Comparison of ENCODE assay signal across 13 mouse cellular contexts in the genomic region with DNA sequence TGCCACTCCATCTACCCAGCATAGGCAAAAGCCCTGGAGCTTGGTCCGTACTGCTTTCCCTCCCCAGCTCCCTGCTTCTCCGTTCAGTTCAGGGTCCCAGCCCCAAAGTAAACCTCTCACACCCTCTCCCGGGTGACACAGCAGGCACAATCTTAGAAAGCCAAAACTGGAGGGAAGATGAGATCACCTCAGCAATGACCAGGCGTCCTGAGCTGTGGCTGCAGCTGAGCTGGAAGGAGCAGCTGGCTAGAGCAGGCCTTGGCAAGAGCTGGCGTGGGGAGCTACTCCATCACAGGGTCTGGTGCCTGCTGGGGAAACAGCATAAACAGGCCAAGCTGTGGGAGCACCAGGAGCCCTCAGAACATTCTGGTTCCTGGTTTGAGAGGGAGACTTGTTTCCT. TPM values are rescaled to one million over a fixed set of nuclear protein-coding genes. Genes with fewer than 3 reads are reported as not detected.
DNase-seq lines count a peak whose midpoint lies in the region.
"Had no signal": no experiment of that assay in that cellular context is flagged by ENCODE, and none has a peak within 500 bp of the region (broad histone marks: within the 10 kb centered on the region; RNA-seq: fewer than 3 reads in every experiment).

No protein-coding gene starts in this region.

- peak; percentile 39 for DNase-seq in adrenal gland, postnatal 14 days
- DNase-seq in adrenal gland, postnatal 25 days: no peak
- peak; percentile 92 for DNase-seq in heart, adult 11 months
- DNase-seq in heart, postnatal 10 days: no peak
- peak; percentile 15 for DNase-seq in NIH3T3 (ENCODE audit: low read depth)
- DNase-seq in skeletal muscle tissue, adult 2 months (ENCODE audit: low read depth, low spot score): peak; percentile 74
- no peak for DNase-seq in liver
- DNase-seq: cerebellum, adult 18-20 months; cerebellum, postnatal 25 days; kidney, adult 8-10 months; kidney, postnatal 10 days; liver, postnatal 0 days; lung, postnatal 14 days had no signal

- intact Hi-C loops in heart, postnatal 10 days (cut with DNase I): no loop called here

RNA-seq across cellular contexts. Expression of gene Pkdcc, which starts 4.6 kb away (rescaled TPM):
- total RNA-seq in adrenal gland, postnatal 14 days (2021): 72.7 and 84.2 TPM in 2 replicates
- 137 and 154 TPM in 2 replicates for total RNA-seq in adrenal gland, postnatal 25 days (2021)
- total RNA-seq in heart, postnatal 10 days (2021): 10 to 100 TPM; 46.5 to 50.4 TPM

Comparison
In these comparisons a context has a peak if more than half of its experiments do, and no peak if none do; other contexts are left out.
1. DNase-seq: peak in adrenal gland, postnatal 14 days (single experiment), heart, adult 11 months (single experiment), NIH3T3 (single experiment) and skeletal muscle tissue, adult 2 months (single experiment); none in adrenal gland, postnatal 25 days (single experiment), heart, postnatal 10 days (0 of 2) and liver (single experiment).